Mouse (Mus musculus) thymus, adult 2 months (tissue): Measurements from ENCODE around the gene Rbp3. TPM values are rescaled to one million over a fixed set of nuclear protein-coding genes. Genes with fewer than 3 reads are reported as not detected.

Experiments
- DNase-seq: peaks from one replicate; pipeline ENCODE4 v3.0.0; 2021
- H3K27ac ChIP-seq: fragments of 200-500 bp; 2 replicates; pipeline ENCODE4 v1.5.1; 2012; ENCODE audit warnings: low read length, control low read depth; ENCODE audit not compliant: control insufficient read depth, insufficient read depth
- H3K27me3 ChIP-seq: fragments of 200-500 bp; 2 replicates; pipeline ENCODE4 v1.6.1; 2012; ENCODE audit warnings: mild to moderate bottlenecking, low read length, moderate library complexity, mixed read lengths; ENCODE audit not compliant: control insufficient read depth, insufficient read depth
- H3K36me3 ChIP-seq: fragments of 200-500 bp; 2 replicates; pipeline ENCODE4 v1.6.1; 2012; ENCODE audit warnings: mild to moderate bottlenecking, low read length, moderate library complexity; ENCODE audit not compliant: control insufficient read depth, insufficient read depth
- H3K4me1 ChIP-seq: fragments of 200-500 bp; replicated peaks from 2 replicates; pipeline ENCODE4 v1.6.1; 2012; ENCODE audit warnings: low read length; ENCODE audit not compliant: control insufficient read depth, insufficient read depth
- H3K4me3 ChIP-seq: fragments of 200-500 bp; 2 replicates; pipeline ENCODE4 v1.5.1; 2012; ENCODE audit warnings: mild to moderate bottlenecking, low read length, control low read depth, moderate library complexity; ENCODE audit not compliant: control insufficient read depth, insufficient read depth
- CTCF ChIP-seq: fragments of 200-500 bp; IDR thresholded peaks from 2 replicates; pipeline ENCODE4 v1.5.1; 2012; ENCODE audit warnings: mild to moderate bottlenecking, control low read depth, low read length, moderate library complexity, borderline replicate concordance; ENCODE audit not compliant: control insufficient read depth, poor library complexity, insufficient read depth; ENCODE audit errors: extremely low read depth
- POLR2A ChIP-seq: fragments of 200-500 bp; IDR thresholded peaks from 2 replicates; pipeline ENCODE4 v1.6.1; 2012; ENCODE audit warnings: mild to moderate bottlenecking, low read length, control low read depth, moderate library complexity; ENCODE audit not compliant: control insufficient read depth, poor library complexity, insufficient read depth; ENCODE audit errors: extremely low read depth
- whole genome bisulfite sequencing: fragments of 180-500 bp; shearing (Covaris S2); methylation state at CpG from one replicate; pipeline ENCODE4 v1.1.7; 2018; 5-methylcytosine and 5-hydroxymethylcytosine counted together
- polyA plus RNA-seq: library from polyadenylated mRNA; depleted of rRNA; stranded (reverse); fragments of >200 nt; gene quantifications from 2 replicates; pipeline ENCODE4 v1.2.3, GENCODE M21; 2012

The Rbp3 gene
- polyA plus RNA-seq, 1 experiment: not detected

DNA sequence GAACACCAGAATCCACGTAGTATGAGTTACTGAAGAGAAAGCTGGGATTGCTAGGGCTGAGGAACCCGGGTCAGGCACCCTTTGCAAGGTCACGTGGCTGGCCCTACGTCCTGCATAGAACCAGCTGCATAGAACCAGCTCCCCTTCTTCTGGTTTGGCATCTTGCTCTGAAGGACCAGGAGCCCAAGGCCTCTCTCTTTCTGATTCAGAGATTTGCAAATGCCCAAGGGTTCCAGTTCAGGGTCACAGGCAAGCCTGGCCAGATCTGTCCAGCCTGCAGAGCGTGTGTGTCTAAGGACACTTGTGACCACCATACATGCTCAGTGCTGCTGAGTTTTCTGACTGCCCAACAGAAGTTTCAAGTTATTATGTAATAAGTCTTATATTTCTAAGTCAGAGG, 11.6 kb upstream of the Rbp3 start:
- Histone ChIP-seq H3K27ac (no peak overlapping the region), H3K4me3 (no peak overlapping the region), H3K4me1 (no peaks in the 10 kb centered on the region), H3K27me3 (no peaks in the 10 kb centered on the region), H3K36me3 (no peaks in the 10 kb centered on the region)
- DNase-seq: no peak
- WGBS: 79% methylated on average over 5 of the region's 5 CpGs
- no peak for TF ChIP-seq POLR2A
- TF ChIP-seq CTCF: no peak

DNA sequence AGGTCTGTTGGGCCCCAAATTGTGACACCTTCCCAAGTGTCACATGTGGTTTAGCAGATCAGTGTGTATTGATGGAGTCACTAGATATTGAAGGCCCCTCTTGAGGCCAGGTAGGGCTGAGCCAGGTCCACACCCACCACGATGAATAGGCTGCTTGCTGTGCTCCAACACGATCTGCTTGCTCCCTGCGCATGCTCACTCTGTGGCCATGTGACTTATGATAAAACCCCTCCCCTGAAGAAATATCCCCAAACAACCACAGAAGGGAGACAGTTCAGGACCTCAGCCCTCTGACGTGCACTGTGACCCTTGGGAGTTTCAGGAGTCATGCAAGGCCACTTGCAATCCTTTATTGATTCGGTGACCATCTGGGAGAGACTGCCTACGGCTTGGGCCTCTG, 7.7 kb upstream of the Rbp3 start:
- H3K4me1 ChIP-seq: no peaks in the 10 kb centered on the region
- H3K36me3 ChIP-seq: no peaks in the 10 kb centered on the region
- no peaks in the 10 kb centered on the region for H3K27me3 ChIP-seq
- H3K4me3 ChIP-seq: no peak overlapping the region
- WGBS: 63% methylated on average over 6 of the region's 6 CpGs
- H3K27ac ChIP-seq: no peak overlapping the region
- TF ChIP-seq CTCF: no peak
- TF ChIP-seq POLR2A: no peak
- no peak for DNase-seq

DNA sequence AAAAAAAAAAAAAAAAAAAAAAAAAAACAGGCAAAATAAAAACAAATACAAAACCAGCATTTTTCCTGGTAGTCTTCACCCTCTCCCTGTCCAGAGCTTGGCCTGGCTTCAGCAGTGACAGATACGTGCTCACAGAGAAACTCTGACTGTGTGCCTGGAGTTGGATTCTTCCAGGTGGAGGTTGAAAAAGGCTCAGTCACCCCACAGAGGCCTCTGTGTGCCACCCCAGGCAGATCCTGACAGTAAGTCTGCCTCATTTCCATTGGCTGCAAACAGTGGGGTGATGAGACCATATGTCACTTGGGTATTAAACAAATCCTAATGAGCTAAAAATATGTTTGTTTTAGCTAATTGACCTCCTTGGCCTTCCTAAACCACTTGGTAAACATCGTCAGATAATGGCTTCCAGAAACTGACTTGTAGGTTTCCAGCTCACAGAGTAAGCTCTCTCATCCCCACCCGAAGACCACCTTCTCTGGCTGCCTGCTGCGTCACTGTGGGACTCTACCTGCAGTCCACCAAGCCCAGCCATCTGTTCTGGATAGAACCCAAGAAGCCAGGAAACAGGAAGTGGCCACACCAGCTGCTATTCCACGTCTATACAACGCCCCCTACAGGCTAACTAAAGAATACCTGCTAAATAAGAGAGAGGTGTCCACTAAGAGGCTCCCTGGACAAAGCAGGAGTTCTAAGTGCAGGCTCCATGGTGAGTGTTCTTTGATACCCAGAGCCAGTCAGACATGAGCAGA, 1.4 kb upstream of the Rbp3 start:
- DNase-seq: no peak
- no peaks in the 10 kb centered on the region for H3K4me1 ChIP-seq
- no peaks in the 10 kb centered on the region for H3K27me3 ChIP-seq
- 54% methylated on average over 6 of the region's 6 CpGs for WGBS
- H3K27ac ChIP-seq: no peak overlapping the region
- H3K4me3 ChIP-seq: no peak overlapping the region
- H3K36me3 ChIP-seq: no peaks in the 10 kb centered on the region
- TF ChIP-seq CTCF (no peak), POLR2A (no peak)

DNA sequence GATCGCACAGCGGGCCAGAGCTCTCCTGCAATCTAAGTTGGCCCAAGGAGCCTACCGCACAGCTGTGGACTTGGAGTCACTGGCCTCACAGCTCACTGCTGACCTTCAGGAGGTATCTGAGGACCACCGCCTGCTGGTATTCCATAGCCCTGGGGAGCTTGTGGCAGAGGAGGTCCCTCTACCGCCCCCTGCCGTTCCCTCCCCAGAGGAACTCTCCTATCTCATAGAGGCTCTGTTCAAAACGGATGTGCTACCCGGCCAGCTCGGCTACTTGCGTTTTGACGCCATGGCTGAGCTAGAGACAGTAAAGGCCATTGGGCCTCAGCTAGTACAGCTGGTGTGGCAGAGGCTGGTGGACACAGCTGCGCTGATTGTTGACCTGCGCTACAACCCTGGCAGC, 2.3 kb downstream of the Rbp3 start:
- WGBS: 75% methylated on average over 13 of the region's 13 CpGs
- Histone ChIP-seq H3K27ac (no peak overlapping the region), H3K4me1 (no peaks in the 10 kb centered on the region), H3K36me3 (no peaks in the 10 kb centered on the region), H3K27me3 (no peaks in the 10 kb centered on the region), H3K4me3 (no peak overlapping the region)
- no peak for DNase-seq
- no peak for TF ChIP-seq CTCF
- no peak for TF ChIP-seq POLR2A

DNA sequence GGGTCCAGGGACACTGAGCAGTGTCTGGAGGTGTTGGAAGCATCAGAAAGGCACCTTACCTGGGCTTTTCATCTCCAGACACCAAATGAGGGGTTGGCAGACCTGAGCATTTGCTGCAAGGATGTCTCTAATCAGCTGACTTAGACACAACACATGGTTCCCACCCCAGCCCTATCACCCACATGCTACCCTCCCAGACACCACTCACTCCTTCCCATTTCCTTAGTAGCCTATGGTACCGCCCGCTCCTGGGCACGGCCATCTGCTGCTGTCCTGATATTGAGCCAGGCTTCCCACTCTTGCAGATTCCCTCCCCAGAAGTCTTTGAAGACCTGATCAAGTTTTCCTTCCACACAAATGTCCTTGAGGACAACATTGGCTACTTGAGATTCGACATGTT, 4.4 kb downstream of the Rbp3 start:
- 88% methylated on average over 4 of the region's 4 CpGs for WGBS
- no peak overlapping the region for H3K4me3 ChIP-seq
- H3K27me3 ChIP-seq: no peaks in the 10 kb centered on the region
- H3K36me3 ChIP-seq: no peaks in the 10 kb centered on the region
- DNase-seq: no peak
- H3K4me1 ChIP-seq: no peaks in the 10 kb centered on the region
- no peak for TF ChIP-seq CTCF
- no peak for TF ChIP-seq POLR2A
- H3K27ac ChIP-seq: no peak overlapping the region

DNA sequence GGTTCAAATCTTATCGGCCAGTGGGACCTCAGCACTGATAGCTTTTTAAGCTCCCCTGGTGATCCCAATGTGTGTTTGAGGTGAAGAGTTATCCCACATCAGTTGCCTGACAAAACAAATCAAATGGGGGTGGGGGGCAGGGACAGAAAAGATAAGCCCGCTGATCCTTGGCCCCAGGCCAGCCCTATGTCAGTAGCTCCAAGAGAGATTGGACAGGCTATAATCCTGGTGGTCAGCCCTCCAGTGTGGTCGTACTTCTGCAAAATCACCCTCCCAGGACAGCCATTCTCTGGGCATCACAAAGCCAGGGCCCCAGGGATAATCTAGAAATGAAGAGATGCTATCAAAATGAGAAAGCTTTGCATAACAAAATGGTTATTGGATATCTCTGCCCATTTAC, 5.0 kb downstream of the Rbp3 start:
- Histone ChIP-seq H3K27me3 (no peaks in the 10 kb centered on the region), H3K27ac (no peak overlapping the region), H3K4me1 (no peaks in the 10 kb centered on the region), H3K4me3 (no peak overlapping the region), H3K36me3 (no peaks in the 10 kb centered on the region)
- WGBS: 78% methylated on average over 3 of the region's 3 CpGs
- no peak for DNase-seq
- TF ChIP-seq CTCF (no peak), POLR2A (no peak)

DNA sequence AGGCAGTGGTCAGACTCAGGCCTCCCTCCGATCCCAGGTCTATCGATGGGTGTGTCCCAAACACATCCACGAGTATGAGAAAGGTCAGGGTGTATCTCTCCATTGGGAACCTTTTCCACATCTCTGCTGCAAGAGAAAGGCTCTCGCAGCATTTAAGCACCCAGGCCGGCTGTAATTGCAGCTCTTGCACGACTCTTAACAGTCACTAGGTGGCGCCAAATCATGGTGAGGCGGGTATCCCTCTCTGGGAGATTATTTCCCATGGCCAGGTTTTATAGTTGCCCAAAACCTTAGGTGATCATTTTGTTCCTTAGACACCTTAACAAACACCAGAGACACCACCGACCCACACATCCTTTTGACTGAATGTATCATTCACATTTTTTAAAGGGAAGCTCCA, 5.5 kb downstream of the Rbp3 start:
- WGBS: 16% methylated on average over 9 of the region's 9 CpGs
- no peaks in the 10 kb centered on the region for H3K36me3 ChIP-seq
- DNase-seq: peak; percentile 14
- no peak overlapping the region for H3K4me3 ChIP-seq
- TF ChIP-seq CTCF: no peak
- no peak for TF ChIP-seq POLR2A
- H3K4me1 ChIP-seq: no peaks in the 10 kb centered on the region
- H3K27ac ChIP-seq: no peak overlapping the region
- no peaks in the 10 kb centered on the region for H3K27me3 ChIP-seq
